Mouse (Mus musculus): ENCODE measurements around the gene Bsg. TPM values are rescaled to one million over a fixed set of nuclear protein-coding genes. Genes with fewer than 3 reads are reported as not detected.
"Not testable (repeated sequence)": the region's sequence is repeated elsewhere in the genome, so short reads cannot be mapped to it uniquely, and the experiment has no call there.

Gene Bsg
- total and polyA plus RNA-seq, 3 experiments = 308 to 872 (median 832) TPM

- peak; percentile 96 for ATAC-seq (ENCODE audit: extremely low read depth, insufficient number of reproducible peaks, low FRiP score, poor library complexity, severe bottlenecking)
- peaks cover 32% of the 10 kb centered on the region for H3K4me1 ChIP-seq (ENCODE audit: insufficient read depth, low read depth, low read length)
Measured at GRCm38 (mm10) chr10:79745898-79746773, 41.8 kb downstream of the Bsg start, which contains the start of gene Polrmt. Gene Polrmt (minus strand): TSS chr10:79746581.

DNA sequence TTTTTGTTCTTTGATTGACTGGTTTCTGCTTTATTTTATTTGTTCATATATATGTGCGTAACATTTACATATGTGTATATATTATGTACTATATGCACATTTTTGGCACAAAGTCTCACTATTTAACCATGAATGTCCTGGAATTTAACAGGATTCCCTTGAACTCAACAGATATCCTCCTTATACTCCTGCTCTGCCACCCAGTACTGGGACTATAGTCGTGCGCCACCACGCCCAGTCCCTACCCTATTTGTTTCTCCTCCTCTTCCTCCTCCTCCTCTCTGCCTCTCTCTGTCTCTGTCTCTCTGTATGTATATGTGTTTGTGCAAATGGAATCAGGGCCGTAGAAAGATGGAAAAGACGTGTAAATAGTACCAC lies 42.5 kb downstream of the Bsg start:
- H3K4me1 ChIP-seq (ENCODE audit: insufficient read depth, low read depth, low read length) = peaks cover 32% of the 10 kb centered on the region
- no peaks in the 10 kb centered on the region for H3K9me3 ChIP-seq (replicated peaks)
- DNase-seq (ENCODE audit: low spot score) (no peak), ATAC-seq (ENCODE audit: extremely low read depth, insufficient number of reproducible peaks, low FRiP score, poor library complexity, severe bottlenecking) (no peak)
- H3K36me3 ChIP-seq (replicated peaks) = peaks cover 37% of the 10 kb centered on the region
- peaks cover 4% of the 10 kb centered on the region for H3K27me3 ChIP-seq (ENCODE audit: insufficient read depth, low read length)
- peak overlapping the region; percentile 74; the same call in 1 of the 2 replicates for H3K4me3 ChIP-seq (ENCODE audit: low read depth, low read length)
- no peak for TF ChIP-seq POLR2AphosphoS5 (IDR thresholded peaks at IDR 0.05; ENCODE audit: insufficient replicate concordance, low read depth, low read length)

More at GRCm38 (mm10) chr10:79745898-79746773, 41.8 kb downstream of the Bsg start, which contains the start of gene Polrmt:
- no peaks in the 10 kb centered on the region for H3K9me3 ChIP-seq (replicated peaks)
- peak; percentile 95 for DNase-seq (ENCODE audit: low spot score)
- peak within 1 kb of the TSS; percentile 74 for H3K4me3 ChIP-seq (ENCODE audit: low read depth, low read length)
- TF ChIP-seq GATA1 (IDR thresholded peaks at IDR 0.05; ENCODE audit: borderline replicate concordance, low read length) = no peak
- no peaks in the 10 kb centered on the region for H3K27me3 ChIP-seq (ENCODE audit: insufficient read depth, low read length)
- H3K36me3 ChIP-seq (replicated peaks) = peaks cover 43% of the 10 kb centered on the region

DNA sequence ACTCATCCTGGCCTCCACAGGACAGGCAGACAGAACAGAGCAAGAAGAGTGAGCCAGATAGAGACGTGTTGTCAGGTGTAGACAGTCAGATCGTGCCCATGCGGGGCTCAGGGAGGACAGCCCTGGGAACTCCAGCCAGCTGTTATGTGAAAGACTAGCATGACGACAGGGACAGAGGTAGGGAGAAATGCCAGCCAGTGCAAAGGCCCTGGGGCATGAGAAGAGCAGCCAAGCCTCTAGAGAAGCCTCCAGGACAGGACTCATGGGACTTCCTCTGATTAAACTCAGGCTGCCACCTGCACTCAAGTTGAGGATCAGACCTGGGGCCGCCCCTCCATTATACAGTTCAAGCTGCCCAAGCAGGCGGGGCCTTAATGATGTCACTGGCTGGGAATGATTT lies 44.2 kb downstream of the Bsg start:
- Histone ChIP-seq H3K9me3 (replicated peaks) (no peaks in the 10 kb centered on the region), H3K4me3 (ENCODE audit: low read depth, low read length) (no peak overlapping the region), H3K36me3 (replicated peaks) (peaks cover 20% of the 10 kb centered on the region), H3K4me1 (ENCODE audit: insufficient read depth, low read depth, low read length) (peaks cover 32% of the 10 kb centered on the region), H3K27me3 (ENCODE audit: insufficient read depth, low read length) (peaks cover 7% of the 10 kb centered on the region)
- ATAC-seq (ENCODE audit: extremely low read depth, insufficient number of reproducible peaks, low FRiP score, poor library complexity, severe bottlenecking) (no peak), DNase-seq (ENCODE audit: low spot score) (no peak)
- TF ChIP-seq TAL1 (conservative IDR thresholded peaks at IDR 0.05; ENCODE audit: low read depth, low read length) (no peak), GATA2 (IDR thresholded peaks at IDR 0.05; ENCODE audit: borderline replicate concordance, low read depth, low read length) (no peak), POLR2AphosphoS5 (IDR thresholded peaks at IDR 0.05; ENCODE audit: insufficient replicate concordance, low read depth, low read length) (no peak), GATA1 (IDR thresholded peaks at IDR 0.05; ENCODE audit: borderline replicate concordance, low read length) (no peak), CTCF (IDR thresholded peaks at IDR 0.05; ENCODE audit: low read depth, low read length) (no peak)

GRCm38 (mm10) chr10:79754856-79755516 lies 50.7 kb downstream of the Bsg start, which contains the start of gene Fgf22:
Gene Fgf22 (plus strand): TSS chr10:79755076.
- H3K36me3 ChIP-seq (replicated peaks) = peaks cover 49% of the 10 kb centered on the region
- DNase-seq (ENCODE audit: low spot score) = no peak
- ATAC-seq (ENCODE audit: extremely low read depth, insufficient number of reproducible peaks, low FRiP score, poor library complexity, severe bottlenecking) = no peak
- H3K4me1 ChIP-seq (ENCODE audit: insufficient read depth, low read depth, low read length) = peaks cover 15% of the 10 kb centered on the region
- peak within 1 kb of the TSS; percentile 27; the same call in 1 of the 2 replicates for H3K4me3 ChIP-seq (ENCODE audit: low read depth, low read length)
- peaks cover 11% of the 10 kb centered on the region for H3K27me3 ChIP-seq (ENCODE audit: insufficient read depth, low read length)
- H3K9me3 ChIP-seq (replicated peaks) = 0 out of 2 replicates have a peak, but pooled peaks cover 3% of the 10 kb centered on the region
- TF ChIP-seq CTCF (IDR thresholded peaks at IDR 0.05; ENCODE audit: low read depth, low read length) (no peak), TAL1 (conservative IDR thresholded peaks at IDR 0.05; ENCODE audit: low read depth, low read length) (no peak), GATA1 (IDR thresholded peaks at IDR 0.05; ENCODE audit: borderline replicate concordance, low read length) (no peak), GATA2 (IDR thresholded peaks at IDR 0.05; ENCODE audit: borderline replicate concordance, low read depth, low read length) (no peak), POLR2AphosphoS5 (IDR thresholded peaks at IDR 0.05; ENCODE audit: insufficient replicate concordance, low read depth, low read length) (no peak)

DNA sequence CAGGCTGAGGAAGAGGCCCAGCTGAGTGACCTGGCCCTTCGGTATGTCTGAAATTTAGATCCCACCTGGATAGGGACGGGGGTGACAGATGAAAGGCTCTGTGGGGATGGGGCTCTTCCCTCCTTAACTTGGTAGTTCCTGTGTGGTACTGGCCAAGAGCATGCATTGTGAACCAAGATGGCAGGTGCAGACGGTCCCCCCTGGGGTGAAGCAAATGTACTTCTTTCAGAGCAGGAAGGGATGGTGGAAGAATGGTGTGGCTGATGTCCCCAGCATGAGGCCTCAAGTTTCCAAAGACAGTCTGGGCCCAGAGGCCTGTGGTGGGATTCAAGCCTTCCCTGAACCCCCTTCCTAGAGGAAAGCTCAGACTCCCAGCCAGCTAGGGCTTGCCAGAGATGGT lies 51.6 kb downstream of the Bsg start:
- TF ChIP-seq CTCF (IDR thresholded peaks at IDR 0.05; ENCODE audit: low read depth, low read length) (no peak), POLR2AphosphoS5 (IDR thresholded peaks at IDR 0.05; ENCODE audit: insufficient replicate concordance, low read depth, low read length) (no peak), GATA2 (IDR thresholded peaks at IDR 0.05; ENCODE audit: borderline replicate concordance, low read depth, low read length) (no peak)
- H3K36me3 ChIP-seq (replicated peaks) = peaks cover 57% of the 10 kb centered on the region
- ATAC-seq (ENCODE audit: extremely low read depth, insufficient number of reproducible peaks, low FRiP score, poor library complexity, severe bottlenecking) (no peak), DNase-seq (ENCODE audit: low spot score) (no peak)
- H3K4me1 ChIP-seq (ENCODE audit: insufficient read depth, low read depth, low read length) = peaks cover 15% of the 10 kb centered on the region
- H3K9me3 ChIP-seq (replicated peaks) = 0 out of 2 replicates have a peak, but pooled peaks cover 3% of the 10 kb centered on the region
- H3K4me3 ChIP-seq (ENCODE audit: low read depth, low read length) = no peak overlapping the region
- peaks cover 11% of the 10 kb centered on the region for H3K27me3 ChIP-seq (ENCODE audit: insufficient read depth, low read length)

- ATAC-seq (ENCODE audit: extremely low read depth, insufficient number of reproducible peaks, low FRiP score, poor library complexity, severe bottlenecking) = no peak
Measured at GRCm38 (mm10) chr10:79756660-79757059, 52.4 kb downstream of the Bsg start.

DNA sequence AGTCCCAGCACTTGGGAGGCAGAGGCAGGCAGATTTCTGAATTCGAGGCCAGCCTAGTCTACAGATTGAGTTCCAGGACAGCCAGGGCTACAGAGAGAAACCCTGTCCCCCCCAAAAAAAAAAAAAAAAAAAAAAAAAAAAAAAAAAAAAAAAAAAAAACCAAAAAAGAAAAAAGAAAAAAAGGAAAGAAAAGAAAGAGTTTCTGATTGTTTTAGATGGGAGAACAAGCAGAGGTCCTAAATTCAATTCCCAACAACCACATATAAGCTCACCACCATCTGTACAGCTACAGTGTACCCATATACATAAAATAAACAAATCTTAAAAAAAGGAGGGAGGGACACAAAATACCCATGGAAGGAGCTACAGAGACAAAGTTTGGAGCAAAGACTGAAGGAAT lies 55.4 kb downstream of the Bsg start:
- peaks cover 36% of the 10 kb centered on the region for H3K4me1 ChIP-seq (ENCODE audit: insufficient read depth, low read depth, low read length)
- not testable (repeated sequence) for DNase-seq (ENCODE audit: low spot score); ATAC-seq (ENCODE audit: extremely low read depth, insufficient number of reproducible peaks, low FRiP score, poor library complexity, severe bottlenecking); H3K27me3 ChIP-seq (ENCODE audit: insufficient read depth, low read length); H3K9me3 ChIP-seq (replicated peaks); H3K4me3 ChIP-seq (ENCODE audit: low read depth, low read length)
- peaks cover 96% of the 10 kb centered on the region for H3K36me3 ChIP-seq (replicated peaks)

More at GRCm38 (mm10) chr10:79756660-79757059, 52.4 kb downstream of the Bsg start:
- DNase-seq (ENCODE audit: low spot score) = no peak
- Histone ChIP-seq H3K4me1 (ENCODE audit: insufficient read depth, low read depth, low read length) (peaks cover 15% of the 10 kb centered on the region), H3K27me3 (ENCODE audit: insufficient read depth, low read length) (peaks cover 8% of the 10 kb centered on the region), H3K4me3 (ENCODE audit: low read depth, low read length) (no peak overlapping the region), H3K36me3 (replicated peaks) (peaks cover 66% of the 10 kb centered on the region), H3K9me3 (replicated peaks) (0 out of 2 replicates have a peak, but pooled peaks cover 3% of the 10 kb centered on the region)
- TF ChIP-seq TAL1 (conservative IDR thresholded peaks at IDR 0.05; ENCODE audit: low read depth, low read length) (no peak), GATA2 (IDR thresholded peaks at IDR 0.05; ENCODE audit: borderline replicate concordance, low read depth, low read length) (no peak), GATA1 (IDR thresholded peaks at IDR 0.05; ENCODE audit: borderline replicate concordance, low read length) (no peak), CTCF (IDR thresholded peaks at IDR 0.05; ENCODE audit: low read depth, low read length) (no peak), POLR2AphosphoS5 (IDR thresholded peaks at IDR 0.05; ENCODE audit: insufficient replicate concordance, low read depth, low read length) (no peak)
